Mouse (Mus musculus): ENCODE results near the gene Cd34.
A peak's percentile ranks its signal among the peaks of the same experiment; 100 is the strongest.

Cd34 gene

DNA sequence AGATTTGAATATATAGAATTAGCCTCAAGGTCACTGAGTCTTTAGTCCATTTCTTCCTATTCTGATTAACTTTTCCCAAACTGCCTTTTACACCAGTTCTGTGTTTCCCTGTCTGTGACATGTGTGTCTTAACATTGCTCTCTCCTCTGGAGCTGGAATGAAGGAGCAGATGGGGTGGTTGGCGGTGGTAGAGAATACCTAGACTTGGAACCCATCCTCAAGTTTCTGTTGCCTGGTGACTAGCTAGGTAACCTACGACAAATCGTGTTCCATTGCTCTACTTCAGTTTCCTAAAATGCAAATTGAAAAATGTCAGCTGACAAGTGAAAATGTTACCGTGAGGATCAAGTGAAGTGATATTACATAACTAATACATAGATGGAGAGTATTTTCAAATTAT is 33.4 kb downstream of the Cd34 start:
- DNase-seq (ENCODE audit: extremely low spot score) = no peak

DNA sequence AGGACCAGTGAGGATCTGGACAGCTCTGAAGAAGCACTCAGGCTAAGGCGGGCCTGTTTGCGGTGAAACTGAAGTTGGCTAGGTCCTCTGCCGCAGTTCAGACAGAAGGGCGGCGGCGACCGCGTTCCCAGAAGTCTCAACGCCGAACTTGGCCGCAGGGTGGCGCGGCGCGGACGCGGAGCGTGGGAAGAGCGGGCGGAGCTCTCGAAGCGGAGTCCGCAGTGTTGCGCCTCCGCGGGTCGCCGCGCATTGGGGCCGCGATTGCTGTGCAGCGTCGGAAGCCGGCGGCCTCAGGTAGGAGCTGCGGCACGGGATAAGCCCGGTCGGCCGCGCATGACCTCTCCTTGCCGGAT is 37.5 kb downstream of the Cd34 start:
- peak; percentile 87 for DNase-seq (ENCODE audit: extremely low spot score)

DNA sequence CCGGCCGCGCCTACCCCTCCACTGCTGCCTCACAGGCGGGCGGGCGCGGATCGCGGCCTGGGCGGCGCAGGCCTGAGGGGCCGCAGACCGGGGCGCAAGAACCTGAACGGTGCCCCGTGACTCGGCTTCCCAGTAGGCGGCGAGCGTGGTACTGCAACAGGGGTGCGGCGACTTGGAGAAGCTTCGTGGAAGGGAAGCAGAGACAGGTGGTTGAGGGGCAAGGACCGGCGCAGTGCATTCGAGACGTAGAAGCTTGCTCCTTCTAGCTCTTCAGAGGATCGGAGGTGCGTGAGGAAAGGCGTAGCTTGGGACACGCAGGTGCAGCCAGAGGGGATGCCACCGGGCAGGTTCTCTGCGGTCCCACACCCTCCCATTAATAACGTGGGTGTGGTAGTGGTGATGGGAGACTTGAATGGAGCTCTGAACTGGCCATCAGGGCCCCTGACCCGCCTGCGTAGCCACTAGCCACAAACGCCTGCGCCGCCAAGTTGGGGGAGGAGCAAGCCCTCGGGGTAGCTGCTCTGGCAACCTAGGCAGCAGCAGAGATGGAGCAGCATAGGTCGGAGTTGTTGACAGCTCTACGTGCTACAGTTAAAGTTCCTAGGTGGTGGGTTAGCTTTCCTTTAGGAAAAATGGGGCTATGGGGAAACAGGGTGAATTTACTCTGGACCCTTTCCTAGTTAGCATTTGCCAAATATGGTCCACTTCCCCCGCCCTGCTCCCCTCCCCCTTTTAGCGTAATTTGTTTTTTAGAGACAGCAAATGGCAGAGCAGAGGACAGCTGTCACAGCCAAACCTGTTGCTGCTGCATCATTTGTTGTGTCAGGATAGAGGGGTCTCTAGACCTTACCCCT is 38.1 kb downstream of the Cd34 start:
- DNase-seq (ENCODE audit: extremely low spot score) = peak; percentile 59

DNA sequence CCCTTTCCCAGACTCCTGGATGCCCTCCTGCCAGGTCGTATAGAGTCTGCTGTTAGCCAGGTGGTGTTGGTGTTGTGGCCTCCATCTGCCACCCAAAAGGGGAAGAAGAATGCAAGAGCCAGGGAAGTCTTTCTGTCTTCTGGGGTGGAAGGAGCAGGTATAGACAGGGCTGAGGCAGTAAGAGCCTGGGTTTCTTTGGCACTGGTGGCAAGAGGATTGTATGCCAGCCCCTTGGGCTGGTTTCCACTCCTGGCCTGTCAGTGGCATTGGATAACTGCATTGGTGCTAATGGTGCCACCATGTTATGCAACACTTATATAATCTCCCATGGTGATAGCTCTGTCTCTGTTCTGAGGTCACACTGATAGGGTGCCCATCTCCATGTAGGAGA is 38.7 kb downstream of the Cd34 start:
- no peak for DNase-seq (ENCODE audit: extremely low spot score)

DNA sequence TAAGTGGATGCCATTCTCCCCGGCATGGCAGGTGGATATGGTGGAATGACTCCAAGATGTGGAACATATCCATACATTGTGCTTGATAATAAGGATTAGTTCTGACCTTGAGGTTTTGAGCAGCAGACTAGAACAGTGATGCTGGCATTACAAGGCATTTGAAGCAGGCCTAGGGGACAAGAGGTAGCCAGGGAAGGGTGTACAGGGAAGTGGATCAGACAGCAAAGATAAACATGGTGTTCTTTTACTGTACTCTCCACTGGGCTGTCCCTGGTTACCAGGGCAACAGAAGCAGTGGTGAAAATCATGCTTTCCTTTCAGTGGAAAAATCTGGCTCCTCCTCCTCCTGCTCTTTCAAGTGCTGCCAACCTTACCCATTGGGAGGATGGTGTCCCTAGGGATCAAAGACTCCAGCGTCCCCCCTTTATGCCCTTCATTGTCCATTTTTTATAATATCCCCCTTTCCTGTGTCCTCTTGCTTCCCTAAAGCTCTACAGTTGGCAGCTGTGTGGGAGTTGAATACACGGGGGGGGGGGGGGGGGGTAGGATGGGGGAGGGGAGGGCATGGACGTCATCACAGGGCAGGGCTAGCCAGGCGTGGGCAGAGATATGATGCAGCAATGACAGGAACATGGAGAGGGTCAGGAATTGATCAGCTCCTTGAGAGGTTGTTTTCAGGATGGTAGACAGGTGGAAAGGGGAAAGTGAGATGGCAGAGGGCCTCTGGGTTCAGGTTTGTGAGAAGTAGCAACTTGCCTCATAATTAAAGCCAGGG is 39.5 kb downstream of the Cd34 start:
- no peak for DNase-seq (ENCODE audit: extremely low spot score)

DNA sequence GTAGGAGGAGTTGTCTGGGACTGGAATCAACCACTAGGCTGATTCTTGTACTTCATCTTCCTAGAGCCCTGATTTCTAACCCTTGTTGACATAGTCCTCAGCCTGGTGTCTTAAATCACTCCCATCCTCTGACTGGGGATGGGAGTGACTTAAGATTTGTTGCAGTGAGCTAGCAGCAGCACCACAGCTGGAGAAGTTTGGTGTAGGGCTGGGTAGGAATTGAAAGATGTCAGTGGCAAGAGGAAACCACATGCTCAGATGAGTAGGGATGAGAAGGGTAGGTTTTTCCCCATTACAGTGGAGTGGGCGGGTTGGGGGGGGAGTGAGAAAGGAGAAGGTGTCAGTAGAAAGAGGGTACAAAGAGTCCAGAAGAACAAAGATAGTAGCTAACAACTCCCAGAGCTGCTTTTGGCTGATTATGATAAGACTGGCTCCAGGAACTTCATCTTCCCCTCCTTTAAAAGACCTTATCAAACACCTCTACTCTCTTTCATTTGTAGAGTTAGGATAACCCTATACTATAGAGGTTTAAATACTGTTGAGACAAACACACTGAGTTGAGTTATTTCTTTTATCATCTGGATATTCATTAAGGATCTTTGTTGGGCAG is 42.3 kb downstream of the Cd34 start:
- no peak for DNase-seq (ENCODE audit: extremely low spot score)

DNA sequence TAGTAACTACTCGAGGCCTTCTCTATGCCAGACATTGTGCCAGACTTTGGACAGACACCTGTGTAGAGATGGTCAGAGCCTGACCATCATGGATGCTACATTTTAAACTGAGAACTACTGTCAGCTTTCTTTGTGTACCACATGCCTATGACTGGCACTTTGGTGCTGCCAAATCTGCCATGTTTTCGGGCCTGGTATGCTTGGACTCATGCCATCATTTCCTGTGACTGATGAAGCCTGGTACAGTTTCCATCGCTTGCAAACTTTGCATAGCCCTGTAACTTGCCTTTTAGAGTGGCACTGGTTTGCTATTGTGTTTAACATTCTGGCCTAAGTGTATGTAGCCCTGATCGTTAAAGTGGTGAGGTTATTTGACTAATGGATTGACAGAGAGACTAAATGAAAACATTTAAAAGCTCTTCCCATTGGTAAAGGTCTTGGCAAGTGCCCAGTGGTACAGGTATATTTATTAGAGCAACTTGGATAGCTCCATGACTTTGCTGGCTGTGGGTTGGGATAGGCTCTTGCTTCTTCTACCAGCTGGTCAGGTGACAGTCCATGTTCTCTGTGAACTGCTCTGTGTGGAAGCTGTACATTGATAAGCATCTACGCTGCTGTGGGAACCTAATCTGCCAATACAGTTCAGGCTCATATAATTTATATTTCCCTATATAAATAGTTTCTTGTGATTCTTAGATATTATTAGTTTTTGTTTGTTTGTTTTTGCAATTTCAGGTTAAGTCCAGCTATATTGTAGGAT is 44.5 kb downstream of the Cd34 start:
- DNase-seq (ENCODE audit: extremely low spot score) = no peak

DNA sequence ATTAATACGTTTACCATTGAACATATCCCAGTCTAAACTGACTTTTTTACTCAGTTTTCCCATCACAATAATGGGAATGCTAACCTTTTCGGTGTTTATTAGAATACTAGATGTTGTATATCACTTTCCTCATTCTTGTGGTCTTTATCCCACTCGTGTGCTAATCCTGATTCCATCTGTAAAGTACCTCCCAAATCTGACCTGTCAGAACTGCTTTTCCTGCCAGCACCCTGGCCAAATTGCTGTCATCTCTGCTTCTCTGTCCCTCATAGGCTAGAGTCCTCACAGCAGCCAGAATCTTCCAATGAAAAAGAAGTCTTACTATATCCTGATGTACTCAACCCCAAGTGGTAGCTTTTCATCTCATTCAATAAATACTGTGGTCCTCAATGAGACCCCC is 46.3 kb downstream of the Cd34 start:
- DNase-seq (ENCODE audit: extremely low spot score) = no peak

DNA sequence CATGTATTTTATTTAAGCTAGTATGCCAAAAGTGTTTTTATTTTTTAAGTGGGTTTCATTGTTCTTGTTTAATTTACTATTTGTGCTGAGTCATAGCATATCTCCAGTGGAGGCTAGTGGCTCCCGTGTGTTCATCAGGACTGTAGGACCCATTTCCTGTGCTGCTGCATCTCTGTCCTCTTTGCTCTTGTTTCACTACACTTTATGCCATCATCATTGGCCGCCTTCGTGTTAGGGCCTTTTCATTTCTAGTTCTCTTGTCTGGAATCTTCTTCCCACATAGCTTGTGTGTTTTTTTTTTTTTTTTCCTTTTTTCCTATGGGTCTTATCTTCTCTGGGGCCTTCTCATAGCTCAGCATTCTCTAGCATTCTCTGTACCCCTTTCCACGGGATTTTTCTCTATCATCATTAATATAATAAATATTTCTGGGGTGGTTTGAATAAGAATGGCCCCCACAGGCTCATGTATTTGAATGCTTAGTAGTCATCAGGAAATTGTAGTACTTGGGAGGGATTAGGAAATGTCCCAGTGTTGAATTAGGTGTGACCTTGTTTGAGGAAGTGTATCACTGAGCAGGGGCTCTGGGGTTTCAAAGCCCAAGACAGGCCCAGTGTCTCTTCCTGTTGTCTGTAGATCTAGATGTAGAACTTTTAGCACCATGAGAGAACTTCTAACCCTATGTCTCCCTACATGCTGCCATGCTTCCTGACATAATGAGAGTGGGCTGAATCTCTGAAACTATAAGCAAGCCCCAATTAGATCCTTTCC is 47.0 kb downstream of the Cd34 start:
- no peak for DNase-seq (ENCODE audit: extremely low spot score)

DNA sequence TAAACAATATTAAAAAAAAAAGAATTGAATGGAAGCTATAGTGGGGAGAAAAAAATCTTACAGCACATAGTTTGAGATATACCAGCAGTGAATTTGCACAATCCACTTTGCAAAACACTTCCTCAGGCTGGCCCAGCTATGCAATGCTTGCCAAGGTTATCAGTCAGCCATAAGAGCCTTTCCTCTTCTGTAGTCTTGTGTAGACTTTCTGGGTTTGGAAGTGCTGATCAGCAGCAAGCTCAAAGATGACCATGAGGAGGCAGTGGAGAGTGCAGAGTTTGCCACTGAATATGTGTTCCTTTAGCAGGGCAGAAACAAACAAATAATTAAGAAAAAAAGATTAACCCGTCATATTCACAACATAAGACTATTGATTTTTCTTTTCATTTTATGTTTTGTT is 50.4 kb downstream of the Cd34 start:
- no peak for DNase-seq (ENCODE audit: extremely low spot score)

DNA sequence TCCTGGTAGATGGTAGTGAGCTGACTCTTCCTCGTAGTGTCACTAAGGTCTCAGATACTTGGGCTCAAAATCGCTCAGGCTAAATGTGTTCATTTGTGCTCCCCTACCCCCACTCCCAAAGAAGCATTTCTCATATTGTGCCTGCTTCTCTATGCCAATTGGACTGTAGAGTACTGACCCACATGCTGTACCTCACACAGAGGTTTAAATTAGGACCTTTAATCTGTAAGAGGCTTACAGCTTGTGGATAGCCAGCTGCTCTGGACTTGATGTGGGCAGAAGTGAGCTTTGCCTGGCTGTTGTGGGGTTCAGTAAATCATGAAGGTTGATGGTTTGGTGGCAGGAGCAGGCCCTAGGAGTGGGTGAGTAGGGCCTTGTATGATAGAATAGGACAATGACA is 52.4 kb downstream of the Cd34 start:
- DNase-seq (ENCODE audit: extremely low spot score) = no peak

DNA sequence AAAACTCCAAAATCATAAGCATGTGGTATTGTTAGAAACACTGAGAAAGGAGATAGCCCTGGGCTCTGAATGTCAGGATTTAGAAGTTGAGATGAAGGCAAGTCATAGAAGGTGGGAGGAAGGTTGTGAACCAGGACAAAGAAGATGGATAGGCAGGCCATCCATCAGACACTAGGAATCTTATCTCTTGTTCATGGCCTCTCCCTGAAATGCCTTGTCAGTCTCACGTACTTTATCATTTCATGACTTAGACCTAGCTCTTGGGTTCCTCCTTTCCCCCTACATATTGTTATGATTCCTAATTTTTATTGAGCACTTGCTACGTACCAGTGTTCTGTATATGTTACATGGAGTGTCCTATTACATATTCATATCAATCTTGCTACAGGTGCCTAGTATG is 53.0 kb downstream of the Cd34 start:
- no peak for DNase-seq (ENCODE audit: extremely low spot score)

DNA sequence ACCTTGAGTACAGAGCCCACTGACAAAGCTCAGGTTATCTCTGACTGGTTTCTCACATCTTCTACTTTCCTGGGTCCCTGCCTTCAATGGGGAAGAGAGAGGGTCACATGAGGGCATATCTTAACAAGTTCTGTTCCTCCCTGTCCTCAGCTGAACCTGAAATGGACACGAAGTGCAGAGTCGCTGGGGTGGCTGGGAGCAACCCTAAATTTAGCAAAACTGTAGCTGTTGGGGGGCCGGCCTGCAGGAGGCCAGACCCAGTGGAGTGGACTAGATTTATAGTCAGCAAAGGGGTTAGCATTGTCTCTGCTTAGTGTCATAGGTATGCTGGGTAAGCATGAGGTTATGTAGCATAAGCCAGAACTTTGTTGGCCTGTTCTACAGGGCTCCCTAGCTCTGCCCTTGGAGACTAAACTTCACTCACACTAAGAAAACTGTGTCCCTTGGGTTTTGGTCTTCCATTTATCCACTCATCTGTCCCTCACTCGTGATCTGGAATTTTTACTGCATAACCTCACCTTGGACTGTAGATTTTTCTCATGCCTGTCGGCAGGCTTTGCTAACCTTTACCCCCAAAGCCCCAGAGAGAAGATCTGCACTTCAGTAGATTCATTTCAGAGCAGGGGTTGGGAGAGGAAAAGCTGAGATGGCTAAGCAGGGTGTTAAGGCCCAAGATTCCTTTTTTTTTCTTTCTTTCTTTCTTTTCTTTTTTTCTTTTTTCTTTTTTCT is 54.1 kb downstream of the Cd34 start:
- no peak for DNase-seq (ENCODE audit: extremely low spot score)

DNA sequence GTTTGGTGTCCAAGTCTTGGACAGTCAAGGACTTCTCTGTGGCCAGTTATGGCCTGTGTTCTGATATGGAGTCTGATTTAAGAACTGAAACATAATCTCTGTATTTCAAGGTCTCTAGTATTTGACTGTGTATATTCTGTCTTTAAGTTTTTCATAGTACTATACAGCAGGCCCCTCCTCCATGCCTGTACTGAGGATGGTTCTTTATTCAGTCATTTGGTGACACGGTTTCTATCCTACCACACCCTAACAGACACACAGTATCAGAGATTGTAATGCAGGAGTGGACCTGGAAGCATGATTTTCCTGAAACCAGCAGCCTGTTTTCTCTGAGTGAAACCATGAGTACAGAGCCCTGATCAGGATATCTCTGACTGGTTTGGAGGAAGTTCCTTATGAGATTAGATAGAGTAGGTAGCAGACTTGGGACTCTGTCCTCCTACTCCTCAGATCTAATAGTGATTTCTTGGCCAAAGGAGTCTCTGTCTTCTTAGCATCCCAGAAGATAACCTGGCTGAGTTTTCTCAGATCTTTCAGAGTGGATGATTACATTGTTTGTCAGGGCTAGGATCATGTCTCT is 54.9 kb downstream of the Cd34 start:
- DNase-seq (ENCODE audit: extremely low spot score) = no peak

DNA sequence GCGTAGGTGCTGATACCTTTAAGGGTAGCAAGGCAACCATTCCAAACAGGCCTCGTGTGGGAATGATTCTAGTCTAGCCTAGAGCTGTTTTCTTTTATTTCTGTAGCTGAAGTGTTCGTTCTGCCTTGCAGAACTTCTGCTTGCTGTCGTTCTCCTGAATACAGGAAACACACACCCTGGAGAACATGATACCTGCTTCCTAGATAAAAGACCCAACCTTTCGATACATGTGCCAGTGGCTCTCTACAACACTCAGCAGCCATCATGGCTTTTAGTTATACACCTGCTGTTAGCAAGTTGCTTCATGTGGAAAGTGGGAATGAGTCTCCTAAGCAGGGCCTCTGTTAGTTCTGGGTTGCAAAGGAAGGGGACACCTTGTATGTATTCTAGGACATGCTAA is 55.6 kb downstream of the Cd34 start:
- no peak for DNase-seq (ENCODE audit: extremely low spot score)

DNA sequence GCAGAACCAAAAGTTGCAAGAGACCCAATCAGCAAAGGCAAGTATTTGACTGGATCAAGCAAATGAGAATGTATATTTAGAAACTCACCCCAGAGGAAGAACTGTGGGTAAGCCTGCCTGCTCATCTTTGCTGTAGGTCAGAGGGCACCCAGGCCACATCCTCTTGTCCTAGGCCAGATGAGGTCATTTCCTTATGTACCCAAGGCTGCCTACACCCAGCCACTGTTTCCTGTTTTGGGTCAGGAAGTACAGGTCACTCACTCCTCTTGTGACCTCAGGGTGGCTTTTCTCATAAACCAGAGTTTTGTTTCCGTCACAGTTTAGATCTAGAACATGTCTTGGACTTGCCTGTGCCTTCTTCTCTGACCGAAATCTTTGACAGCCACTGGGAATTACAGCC is 56.6 kb downstream of the Cd34 start:
- no peak for DNase-seq (ENCODE audit: extremely low spot score)

DNA sequence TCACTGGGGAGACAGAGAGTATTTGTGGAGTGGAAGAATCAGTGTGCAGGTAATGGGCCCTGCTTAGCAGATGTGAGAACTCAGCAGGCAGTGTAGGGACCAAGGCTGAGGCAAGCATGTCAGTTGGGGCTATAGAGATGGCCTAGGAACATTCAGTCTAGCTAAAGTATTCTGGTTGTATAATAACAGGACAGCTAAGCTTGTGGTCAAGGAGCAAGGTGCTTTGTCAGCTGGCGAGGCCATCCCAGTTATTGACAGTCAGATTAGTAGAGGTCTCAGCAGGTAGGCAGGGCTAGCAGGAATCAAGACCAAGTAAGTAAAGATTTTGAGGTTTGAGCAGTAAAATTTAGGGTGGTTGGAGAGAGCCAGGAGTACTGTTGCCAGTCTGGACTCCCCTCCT is 59.8 kb downstream of the Cd34 start:
- DNase-seq (ENCODE audit: extremely low spot score) = no peak

DNA sequence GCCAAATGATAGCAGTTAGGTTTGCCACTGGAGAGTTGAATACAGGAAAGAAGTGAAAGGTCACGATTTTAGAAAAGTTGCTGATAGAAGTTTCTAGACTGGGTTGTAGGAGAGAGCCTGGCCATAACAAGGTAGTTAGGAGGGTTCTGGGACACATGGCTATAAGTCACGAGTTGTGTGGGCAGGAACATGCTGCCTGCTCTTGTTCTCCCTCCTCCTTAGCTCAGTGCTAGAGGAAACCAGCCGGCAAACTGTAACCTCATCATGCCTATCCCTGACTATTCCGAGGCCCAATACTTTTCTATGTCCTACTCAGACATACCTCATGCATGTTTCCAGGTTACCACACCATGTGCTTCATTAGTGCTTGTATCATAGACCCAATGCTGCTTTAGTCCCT is 64.7 kb downstream of the Cd34 start:
- DNase-seq (ENCODE audit: extremely low spot score) = no peak

DNA sequence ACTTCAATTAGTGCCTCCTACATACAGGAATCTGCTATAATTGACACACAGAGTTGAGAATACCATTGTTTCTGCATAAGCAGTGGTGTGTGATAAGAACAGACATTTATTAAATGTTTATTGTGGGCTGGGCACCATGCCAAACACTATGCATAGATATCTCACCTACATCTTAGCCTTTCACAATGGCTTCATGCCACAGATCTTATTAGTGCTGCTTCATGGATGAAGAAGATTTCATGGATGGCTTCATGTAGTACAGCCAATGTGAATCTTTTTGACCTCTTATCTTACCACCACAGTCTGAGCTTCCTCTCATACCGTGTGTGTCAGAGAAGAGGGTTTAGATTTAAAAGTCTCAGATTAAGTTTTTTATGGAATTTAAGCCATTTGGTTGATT is 65.6 kb downstream of the Cd34 start:
- no peak for DNase-seq (ENCODE audit: extremely low spot score)

DNA sequence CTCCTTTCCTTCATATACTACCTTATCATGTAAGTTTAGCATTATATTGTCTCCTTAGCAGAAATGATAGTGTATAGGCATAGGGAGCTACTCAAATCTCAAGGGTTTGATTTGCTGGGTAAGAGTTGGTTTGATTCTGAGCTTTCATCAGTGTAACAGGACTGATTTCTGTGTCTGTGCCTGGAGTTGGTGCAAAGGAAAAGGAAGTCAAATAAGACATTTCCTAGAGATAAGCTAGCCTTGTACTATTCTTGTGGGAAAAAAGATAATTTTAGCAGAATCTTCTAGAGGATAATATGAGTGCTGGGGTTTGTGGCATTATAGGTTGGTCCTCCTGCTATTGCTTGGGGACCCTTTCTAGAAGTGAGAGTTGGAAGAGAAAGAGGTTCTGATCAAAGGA is 67.6 kb downstream of the Cd34 start:
- no peak for DNase-seq (ENCODE audit: extremely low spot score)

Measured in embryo, embryonic 9.5 days (tissue).